Mouse (Mus musculus): ENCODE measurements around the gene Snap47.

The Snap47 gene

GRCm38 (mm10) chr11:59451086-59451485 lies at the start of gene Snap47:
TSS of gene Snap47 (minus strand) at chr11:59451186.
- no peak for DNase-seq (ENCODE audit: low read depth)

DNA sequence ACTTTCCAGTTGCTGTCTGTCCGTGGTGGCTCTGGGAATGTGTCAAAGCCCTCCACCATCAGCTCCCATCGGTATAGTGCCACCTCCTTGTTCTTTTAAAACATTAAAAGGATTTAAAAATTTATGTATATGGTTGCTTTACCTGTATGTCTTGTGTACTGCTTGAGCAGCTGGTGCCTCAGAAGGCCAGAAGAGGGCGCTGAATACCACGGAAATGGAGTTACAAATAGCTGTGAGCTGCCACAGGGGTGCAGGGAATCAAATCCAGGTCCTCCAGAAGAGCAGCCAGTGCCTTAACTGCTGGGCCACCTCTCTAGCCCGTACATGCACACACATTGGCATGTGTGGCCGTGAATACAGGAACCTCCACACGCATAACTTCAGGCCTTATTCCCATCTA lies 46.8 kb upstream of the Snap47 start:
- DNase-seq (ENCODE audit: low read depth): no peak

- DNase-seq (ENCODE audit: low read depth): no peak
These were observed 45.8 kb upstream of the Snap47 start for GRCm38 (mm10) chr11:59496672-59497310.

DNA sequence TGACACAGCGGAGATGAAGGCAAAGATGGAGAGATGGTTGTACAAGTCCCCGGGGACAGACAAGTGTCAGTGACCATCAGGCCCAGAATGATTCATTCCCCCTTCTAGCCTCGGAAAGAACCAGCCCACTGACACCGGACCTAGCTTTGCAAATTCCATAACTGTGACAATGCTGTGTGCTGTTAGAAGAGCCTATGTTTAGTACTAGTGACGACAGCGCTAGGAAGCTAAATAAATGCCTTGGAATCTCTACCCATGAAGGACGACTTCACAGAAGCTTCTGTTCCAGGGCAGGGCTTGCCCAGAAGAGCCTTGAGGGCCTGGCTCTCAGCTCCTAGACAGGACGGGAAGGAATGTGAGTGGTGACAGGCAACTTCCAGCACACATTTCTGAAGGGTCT lies 35.2 kb upstream of the Snap47 start:
- DNase-seq (ENCODE audit: low read depth): no peak

DNA sequence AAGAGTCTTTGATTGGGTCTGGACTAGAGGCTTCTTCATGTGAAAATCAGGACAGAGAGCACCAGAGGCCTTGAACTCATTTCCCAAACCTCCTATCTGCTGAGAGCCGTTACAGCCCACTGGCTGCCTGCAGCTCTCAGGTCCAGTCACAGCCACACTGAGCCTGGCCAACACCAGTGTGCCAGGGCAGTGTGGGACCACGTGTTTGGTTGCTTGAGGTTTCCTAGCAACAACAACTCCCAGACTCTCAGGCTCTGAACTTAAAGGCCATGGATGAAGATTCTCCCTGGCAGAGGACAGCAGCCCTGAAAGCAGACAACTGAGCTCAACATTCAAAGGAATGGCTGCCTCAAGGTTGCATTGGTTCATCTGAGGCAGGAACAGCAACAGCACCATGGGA lies 34.7 kb upstream of the Snap47 start:
- DNase-seq (ENCODE audit: low read depth): no peak

DNA sequence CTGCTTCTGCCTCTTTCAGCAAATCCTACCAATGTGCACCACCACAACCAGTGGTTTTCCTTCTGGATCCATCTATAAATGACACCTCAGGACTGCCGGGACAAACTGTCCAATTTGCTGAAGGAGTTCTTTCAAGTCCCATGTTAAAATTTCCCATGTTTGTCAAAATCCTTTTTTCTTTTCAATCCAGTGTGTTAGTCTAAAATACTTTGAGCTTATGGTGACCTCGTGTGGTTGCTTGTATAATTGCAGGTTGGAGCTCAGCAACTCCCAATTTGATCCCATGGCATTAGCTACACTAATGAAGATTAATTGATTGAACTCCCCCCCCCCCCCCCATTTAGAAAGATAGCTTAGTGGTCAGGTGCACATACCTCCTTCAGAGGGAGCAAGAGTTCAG lies 32.2 kb upstream of the Snap47 start:
- DNase-seq (ENCODE audit: low read depth): peak; percentile 78

GRCm38 (mm10) chr11:59477240-59477639 lies 26.3 kb upstream of the Snap47 start:
- DNase-seq (ENCODE audit: low read depth): no peak

DNA sequence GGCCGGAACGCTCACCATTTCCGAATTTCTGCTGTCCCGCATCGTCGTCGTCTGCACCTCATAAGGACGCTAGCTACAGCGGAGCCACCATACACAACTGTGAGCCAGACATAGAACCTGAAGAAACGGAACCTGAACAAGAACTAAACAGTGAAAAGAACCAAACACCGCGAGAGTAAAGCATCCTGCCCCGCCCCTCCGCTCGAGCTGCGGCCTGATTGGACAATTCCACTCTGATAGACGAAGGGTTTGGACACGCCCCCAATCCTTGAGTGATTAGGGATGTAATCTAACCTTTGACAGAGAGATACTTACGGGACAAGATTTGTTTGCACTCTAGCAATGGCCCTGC lies 21.3 kb upstream of the Snap47 start, which contains the start of gene Zfp867:
Gene Zfp867 (minus strand): TSS at position 149 of the 352 bp plus-strand sequence.
- DNase-seq (ENCODE audit: low read depth): peak; percentile 94

DNA sequence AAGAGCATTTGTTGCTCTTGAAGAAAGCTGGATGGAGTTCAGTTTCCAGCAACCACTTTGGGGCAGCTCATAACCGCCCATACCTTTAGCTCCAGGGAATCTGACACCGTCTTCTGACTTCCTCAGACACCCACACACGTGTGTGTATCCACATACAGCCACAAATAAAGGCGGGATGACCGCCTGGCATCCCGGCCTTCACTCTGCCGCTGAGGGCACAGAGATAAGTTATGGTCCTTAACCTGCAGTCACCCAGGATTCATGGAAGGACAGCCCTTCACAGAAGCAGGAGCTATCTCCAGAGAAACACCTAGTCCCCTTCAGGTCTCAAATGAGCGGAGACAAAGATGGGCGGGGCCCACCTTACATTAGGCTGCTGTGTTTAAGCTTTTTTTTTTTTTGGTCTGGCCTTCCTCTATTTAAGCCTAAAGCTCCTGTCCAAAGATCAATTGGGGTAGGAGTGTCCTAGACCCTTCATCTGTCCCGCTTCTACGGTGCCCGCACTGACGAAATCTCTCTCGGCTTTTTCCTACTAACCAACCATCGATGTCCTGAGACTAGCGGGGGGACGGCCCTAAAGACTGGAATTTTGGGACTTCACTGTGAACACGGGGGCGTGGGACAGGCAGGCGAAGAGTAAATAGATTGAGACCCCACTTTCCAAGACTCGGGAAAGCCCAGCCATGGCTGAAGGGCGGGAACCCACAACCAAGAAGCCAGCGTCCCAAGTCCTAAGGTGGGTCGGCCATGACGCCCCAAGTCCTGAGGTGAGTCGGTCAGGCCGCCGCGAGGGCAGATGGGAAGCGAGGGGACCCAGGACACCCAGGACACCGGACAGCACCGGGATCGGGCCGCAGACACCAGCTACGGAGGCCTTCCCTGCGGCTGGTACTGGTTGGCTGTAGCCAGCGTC lies 20.7 kb upstream of the Snap47 start:
- DNase-seq (ENCODE audit: low read depth): peak; percentile 41

DNA sequence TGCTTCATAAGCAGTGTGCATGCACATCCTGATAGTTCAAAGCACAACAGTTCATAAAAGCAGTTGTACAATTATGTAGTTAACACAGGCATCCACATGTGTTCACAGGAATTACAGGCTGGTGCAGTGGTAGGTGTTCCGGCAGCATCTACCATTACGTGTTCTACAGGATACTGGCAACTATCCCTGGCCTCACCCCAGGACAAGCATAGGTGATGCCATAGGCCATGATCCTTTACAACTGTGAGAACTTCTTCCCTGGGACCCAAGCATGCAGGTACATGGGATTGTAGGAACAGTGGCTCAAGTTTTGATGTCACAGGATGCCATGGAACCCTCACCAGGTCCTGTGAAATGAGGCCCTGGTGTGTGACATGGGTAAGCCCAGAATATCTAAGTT lies 9.5 kb upstream of the Snap47 start:
- no peak for DNase-seq (ENCODE audit: low read depth)

- no peak for DNase-seq (ENCODE audit: low read depth)
These were observed 8.0 kb upstream of the Snap47 start for GRCm38 (mm10) chr11:59458973-59459372.

DNA sequence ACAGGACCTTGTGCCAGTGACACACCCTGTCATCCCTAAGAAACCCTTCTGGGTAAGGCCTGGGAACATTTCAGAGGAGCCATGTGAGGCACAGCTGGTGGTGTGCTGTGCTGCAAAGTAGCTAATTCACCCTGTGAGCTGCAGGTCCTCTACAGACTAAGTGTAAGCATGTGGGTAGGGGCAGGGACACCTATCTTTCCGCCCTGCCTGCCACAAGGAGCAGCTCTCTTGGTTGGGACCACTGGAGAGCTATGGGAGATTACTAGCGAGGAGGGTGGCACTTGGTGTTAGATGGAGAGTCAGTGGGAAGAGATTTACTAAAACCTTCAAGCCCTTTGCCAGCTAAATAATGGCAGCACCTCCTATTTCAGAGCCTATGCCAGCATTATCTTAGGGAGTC lies 5.9 kb upstream of the Snap47 start:
- no peak for DNase-seq (ENCODE audit: low read depth)

GRCm38 (mm10) chr11:59456346-59456745 lies 5.4 kb upstream of the Snap47 start:
- no peak for DNase-seq (ENCODE audit: low read depth)

GRCm38 (mm10) chr11:59450230-59450771 lies 685 bp downstream of the Snap47 start:
- DNase-seq (ENCODE audit: low read depth): no peak

DNA sequence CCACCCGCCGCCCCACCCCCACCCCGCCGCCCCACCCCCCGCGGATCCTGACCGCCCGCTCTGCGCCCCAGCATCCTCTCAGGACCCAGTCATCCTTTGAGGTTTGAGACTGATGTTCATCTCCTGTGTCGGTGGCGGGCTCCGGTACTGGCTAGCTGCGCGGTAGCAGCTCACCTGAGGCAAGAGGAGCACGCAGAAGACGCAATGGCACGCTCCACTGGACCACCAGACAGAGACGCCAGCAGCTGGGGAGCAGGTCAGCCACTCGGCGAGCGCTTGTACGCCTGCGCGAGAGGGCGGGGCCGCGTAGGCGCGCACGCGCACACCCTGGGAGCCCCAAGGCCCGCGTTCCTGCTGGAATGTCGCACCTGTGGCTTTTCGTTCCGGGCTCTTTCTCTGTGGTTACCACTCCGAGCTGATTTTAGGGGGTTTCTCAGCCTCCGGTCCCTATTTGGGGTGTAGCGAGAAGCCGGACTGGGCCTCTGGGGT lies 1.2 kb downstream of the Snap47 start, which contains the start of gene Jmjd4:
Gene Jmjd4 (plus strand): TSS at position 305 of the 489 bp plus-strand sequence.
- peak; percentile 89 for DNase-seq (ENCODE audit: low read depth)

DNA sequence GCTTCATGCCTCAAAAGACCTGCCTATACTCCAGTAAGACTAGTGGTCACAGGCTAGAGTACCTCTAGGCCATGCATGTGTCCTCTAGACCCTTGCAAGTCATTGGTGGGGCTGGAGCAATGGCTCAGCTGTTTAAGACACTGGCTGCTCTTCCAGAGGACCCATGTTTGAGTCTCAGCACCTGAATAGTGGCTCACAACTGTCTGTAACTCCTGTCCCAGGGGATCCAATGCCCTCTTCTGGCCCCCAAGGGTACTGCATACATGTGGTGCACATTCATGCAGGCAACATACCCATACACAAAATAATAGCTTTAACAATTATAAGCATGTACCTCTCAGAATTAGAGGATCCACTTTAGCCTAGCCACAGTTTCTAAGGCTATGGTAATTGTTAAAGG lies 7.9 kb downstream of the Snap47 start:
- DNase-seq (ENCODE audit: low read depth): no peak

- DNase-seq (ENCODE audit: low read depth): no peak
These were observed 13.0 kb downstream of the Snap47 start for GRCm38 (mm10) chr11:59437954-59438353.

DNA sequence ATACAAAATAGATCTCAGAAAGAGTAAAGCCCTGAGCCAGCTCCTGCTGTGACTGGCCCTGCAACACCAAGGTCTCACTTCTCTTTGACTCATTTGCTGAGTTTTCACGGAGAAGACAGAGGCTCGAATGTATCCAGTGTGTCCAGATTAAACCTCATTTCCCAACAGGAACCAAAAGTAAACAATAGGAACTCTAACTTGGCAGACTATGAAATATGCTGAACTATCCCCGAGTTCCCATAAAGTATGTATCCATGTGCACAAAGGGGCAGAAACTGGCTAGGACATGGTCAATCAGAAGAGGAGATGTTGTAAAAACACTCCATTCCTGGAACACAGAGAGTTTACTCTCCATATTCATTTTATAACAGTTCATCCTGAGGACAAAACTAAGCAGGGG lies 18.7 kb downstream of the Snap47 start:
- DNase-seq (ENCODE audit: low read depth): no peak

DNA sequence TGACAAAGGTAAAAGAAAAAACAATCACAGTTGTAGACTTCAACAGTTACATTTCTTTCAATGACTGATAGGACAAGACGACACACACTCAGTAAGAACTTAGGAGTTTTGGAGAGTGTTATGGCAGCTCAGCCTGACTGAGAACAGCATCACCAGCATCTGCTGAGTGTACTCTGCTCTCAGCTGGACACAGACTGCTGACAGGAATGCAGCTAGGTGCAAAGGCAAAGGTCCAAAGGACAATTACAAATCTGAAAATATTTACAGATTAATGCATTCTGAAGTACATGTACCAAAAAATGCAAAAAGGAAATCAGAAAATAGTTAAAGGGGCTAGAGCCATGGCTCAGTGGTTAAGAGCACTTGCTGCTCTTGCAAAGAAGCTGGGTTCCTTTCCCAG lies 21.0 kb downstream of the Snap47 start:
- DNase-seq (ENCODE audit: low read depth): no peak

- no peak for DNase-seq (ENCODE audit: low read depth)
These were observed 22.8 kb downstream of the Snap47 start for GRCm38 (mm10) chr11:59428057-59428660.

GRCm38 (mm10) chr11:59425671-59426101 lies 25.3 kb downstream of the Snap47 start:
- DNase-seq (ENCODE audit: low read depth): peak; percentile 75

GRCm38 (mm10) chr11:59423010-59423588 lies 27.9 kb downstream of the Snap47 start:
- DNase-seq (ENCODE audit: low read depth): no peak

Data from induced T-regulatory cell, adult 2 months (primary cell).